Mouse (Mus musculus): Measurements from ENCODE around the gene P3h3. TPM values are rescaled to one million over a fixed set of nuclear protein-coding genes. Genes with fewer than 3 reads are reported as not detected.
"Not testable (repeated sequence)": the region's sequence is repeated elsewhere in the genome, so short reads cannot be mapped to it uniquely, and the experiment has no call there.

Gene P3h3
- polyA plus RNA-seq, 1 experiment from 2014 or later: 16.8 TPM

GRCm38 (mm10) chr6:124894113-124894512 is 36.6 kb upstream of the P3h3 start:
- not testable (repeated sequence) for H3K27ac ChIP-seq (ENCODE audit: low read length); ATAC-seq; H3K9me3 ChIP-seq (ENCODE audit: control insufficient read depth, low read length); H3K4me1 ChIP-seq (replicated peaks; ENCODE audit: control insufficient read depth, insufficient read depth, low read length); H3K9ac ChIP-seq (replicated peaks; ENCODE audit: low read depth, low read length); H3K4me2 ChIP-seq (ENCODE audit: low read length); H3K27me3 ChIP-seq (replicated peaks; ENCODE audit: control insufficient read depth, insufficient read depth, low read length); H3K36me3 ChIP-seq (ENCODE audit: control insufficient read depth, insufficient read depth); H3K4me3 ChIP-seq (replicated peaks; ENCODE audit: low read length)
- WGBS: 92% methylated on average over 2 of the region's 2 CpGs

DNA sequence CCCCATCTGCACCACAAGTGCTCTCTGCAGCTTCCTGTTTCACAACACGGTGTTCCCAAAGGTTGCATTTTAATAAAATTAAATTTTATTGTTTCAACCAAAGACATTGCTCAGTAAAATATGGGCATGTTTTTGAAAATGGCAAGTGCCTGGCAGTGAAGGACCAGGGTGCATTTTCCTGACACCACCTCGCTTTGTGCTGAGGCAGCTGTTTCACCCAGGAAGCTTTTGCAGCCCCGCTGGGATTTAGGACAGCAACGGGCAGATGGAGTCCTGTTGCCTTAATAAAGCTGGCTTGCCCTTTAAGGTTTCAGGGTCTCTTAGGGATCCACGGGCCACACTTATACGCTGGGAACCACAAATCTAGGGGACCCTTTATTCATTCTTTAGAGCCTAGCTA is 33.4 kb upstream of the P3h3 start:
- ATAC-seq: no peak
- no peak overlapping the region for H3K4me3 ChIP-seq (replicated peaks; ENCODE audit: low read length)
- H3K27me3 ChIP-seq (replicated peaks; ENCODE audit: control insufficient read depth, insufficient read depth, low read length): no peaks in the 10 kb centered on the region
- no peaks in the 10 kb centered on the region for H3K36me3 ChIP-seq (ENCODE audit: control insufficient read depth, insufficient read depth)
- no peak overlapping the region for H3K4me2 ChIP-seq (ENCODE audit: low read length)
- no peak overlapping the region for H3K9ac ChIP-seq (replicated peaks; ENCODE audit: low read depth, low read length)
- H3K27ac ChIP-seq (ENCODE audit: low read length): no peak overlapping the region
- H3K4me1 ChIP-seq (replicated peaks; ENCODE audit: control insufficient read depth, insufficient read depth, low read length): no peaks in the 10 kb centered on the region
- H3K9me3 ChIP-seq (ENCODE audit: control insufficient read depth, low read length): no peaks in the 10 kb centered on the region
- WGBS: 69% methylated on average over 6 of the region's 6 CpGs

DNA sequence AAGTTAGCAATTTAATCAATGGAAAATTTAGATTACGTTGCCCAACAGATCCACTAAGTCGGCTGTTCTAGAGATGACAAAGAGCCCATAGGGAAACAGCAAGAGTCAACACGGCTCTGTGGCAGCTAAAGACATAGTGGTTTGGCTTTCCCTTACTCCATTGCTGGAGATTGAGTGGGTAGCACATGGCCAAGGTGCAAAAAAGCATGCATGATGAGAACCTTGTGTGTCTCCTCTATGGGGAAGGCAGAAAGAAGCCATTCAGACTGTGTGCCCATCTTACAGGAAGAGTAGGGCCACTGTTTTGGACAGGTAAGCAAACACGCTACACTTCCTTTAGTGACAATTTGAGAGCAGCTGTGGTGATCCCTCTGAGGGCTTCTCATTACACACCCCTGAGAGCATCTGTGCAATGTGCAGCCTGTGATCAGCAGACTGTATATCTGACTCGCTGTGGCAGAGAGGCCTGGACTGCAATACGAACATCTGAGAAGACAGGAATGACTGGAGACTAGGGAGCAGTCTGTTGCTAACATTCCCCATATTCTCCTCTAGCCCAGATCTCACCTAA is 31.1 kb upstream of the P3h3 start:
- Histone ChIP-seq H3K27me3 (replicated peaks; ENCODE audit: control insufficient read depth, insufficient read depth, low read length) (no peaks in the 10 kb centered on the region), H3K36me3 (ENCODE audit: control insufficient read depth, insufficient read depth) (no peaks in the 10 kb centered on the region), H3K4me1 (replicated peaks; ENCODE audit: control insufficient read depth, insufficient read depth, low read length) (no peaks in the 10 kb centered on the region), H3K9me3 (ENCODE audit: control insufficient read depth, low read length) (no peaks in the 10 kb centered on the region), H3K4me3 (replicated peaks; ENCODE audit: low read length) (no peak overlapping the region), H3K9ac (replicated peaks; ENCODE audit: low read depth, low read length) (no peak overlapping the region), H3K27ac (ENCODE audit: low read length) (no peak overlapping the region), H3K4me2 (ENCODE audit: low read length) (no peak overlapping the region)
- no peak for ATAC-seq
- WGBS: 95% methylated on average over 6 of the region's 6 CpGs

DNA sequence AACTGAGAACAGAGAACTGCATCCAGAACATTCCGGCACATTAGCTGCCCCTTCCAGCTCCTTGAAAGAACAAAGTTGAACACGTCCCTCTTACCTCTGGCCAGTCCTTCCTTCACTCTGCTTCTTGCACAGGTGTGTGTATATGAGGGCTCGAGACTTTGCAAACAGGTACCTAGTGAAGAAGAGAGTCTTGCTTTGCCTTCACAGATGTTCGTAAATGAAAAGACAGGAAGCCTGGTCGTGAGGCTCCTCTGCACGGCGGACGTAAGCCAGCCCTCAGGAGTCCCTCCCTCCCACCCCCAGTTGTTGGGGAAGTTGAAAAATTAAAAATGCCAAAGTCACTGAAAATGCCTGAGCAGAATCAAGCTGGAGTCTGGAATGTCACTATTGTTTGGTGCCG is 30.4 kb upstream of the P3h3 start, which contains the start of gene Cd4:
TSS of gene Cd4 (minus strand) at position 236 of the 400 bp plus-strand sequence.
- Histone ChIP-seq H3K9ac (replicated peaks; ENCODE audit: low read depth, low read length) (no peak within 1 kb of the TSS), H3K4me3 (replicated peaks; ENCODE audit: low read length) (no peak within 1 kb of the TSS), H3K36me3 (ENCODE audit: control insufficient read depth, insufficient read depth) (no peaks in the 10 kb centered on the region), H3K4me2 (ENCODE audit: low read length) (no peak within 1 kb of the TSS), H3K27ac (ENCODE audit: low read length) (no peak within 1 kb of the TSS), H3K4me1 (replicated peaks; ENCODE audit: control insufficient read depth, insufficient read depth, low read length) (no peaks in the 10 kb centered on the region), H3K27me3 (replicated peaks; ENCODE audit: control insufficient read depth, insufficient read depth, low read length) (no peaks in the 10 kb centered on the region), H3K9me3 (ENCODE audit: control insufficient read depth, low read length) (no peaks in the 10 kb centered on the region)
- 88% methylated on average over 9 of the region's 9 CpGs for WGBS
- no peak for ATAC-seq

DNA sequence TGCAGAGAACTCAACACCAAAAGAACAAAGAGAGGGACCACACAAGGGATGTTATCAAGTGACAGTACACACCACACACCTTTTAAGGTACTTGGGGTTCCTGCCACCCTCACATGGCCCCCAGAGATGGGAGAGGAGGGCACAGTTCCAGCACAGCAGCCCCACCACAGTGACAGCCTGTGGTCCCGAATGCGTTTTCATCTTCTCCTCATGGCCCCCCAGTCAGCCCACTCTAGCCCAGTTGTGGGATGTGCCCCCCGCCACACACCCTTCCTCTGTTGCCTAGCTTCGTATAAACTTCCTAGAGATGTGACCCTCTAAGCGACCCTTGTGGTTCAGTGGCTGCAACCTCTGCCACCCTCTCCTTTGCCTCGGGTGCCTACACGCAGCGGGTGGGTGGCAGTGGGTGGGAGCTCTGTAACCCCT is 28.4 kb upstream of the P3h3 start:
- Histone ChIP-seq H3K27me3 (replicated peaks; ENCODE audit: control insufficient read depth, insufficient read depth, low read length) (no peaks in the 10 kb centered on the region), H3K4me3 (replicated peaks; ENCODE audit: low read length) (no peak overlapping the region), H3K4me1 (replicated peaks; ENCODE audit: control insufficient read depth, insufficient read depth, low read length) (no peaks in the 10 kb centered on the region), H3K27ac (ENCODE audit: low read length) (no peak overlapping the region), H3K9me3 (ENCODE audit: control insufficient read depth, low read length) (no peaks in the 10 kb centered on the region), H3K36me3 (ENCODE audit: control insufficient read depth, insufficient read depth) (no peaks in the 10 kb centered on the region), H3K9ac (replicated peaks; ENCODE audit: low read depth, low read length) (no peak overlapping the region), H3K4me2 (ENCODE audit: low read length) (no peak overlapping the region)
- 94% methylated on average over 8 of the region's 8 CpGs for WGBS
- ATAC-seq: no peak

- Histone ChIP-seq H3K4me2 (ENCODE audit: low read length) (no peak overlapping the region), H3K27ac (ENCODE audit: low read length) (no peak overlapping the region), H3K9ac (replicated peaks; ENCODE audit: low read depth, low read length) (no peak overlapping the region), H3K27me3 (replicated peaks; ENCODE audit: control insufficient read depth, insufficient read depth, low read length) (no peaks in the 10 kb centered on the region), H3K36me3 (ENCODE audit: control insufficient read depth, insufficient read depth) (no peaks in the 10 kb centered on the region), H3K4me3 (replicated peaks; ENCODE audit: low read length) (no peak overlapping the region), H3K9me3 (ENCODE audit: control insufficient read depth, low read length) (no peaks in the 10 kb centered on the region), H3K4me1 (replicated peaks; ENCODE audit: control insufficient read depth, insufficient read depth, low read length) (no peaks in the 10 kb centered on the region)
- WGBS: 74% methylated on average over 10 of the region's 10 CpGs
- ATAC-seq: no peak
Observed at GRCm38 (mm10) chr6:124884714-124885500, 27.4 kb upstream of the P3h3 start.

- H3K27me3 ChIP-seq (replicated peaks; ENCODE audit: control insufficient read depth, insufficient read depth, low read length): no peaks in the 10 kb centered on the region
- no peaks in the 10 kb centered on the region for H3K36me3 ChIP-seq (ENCODE audit: control insufficient read depth, insufficient read depth)
- no peak overlapping the region for H3K4me2 ChIP-seq (ENCODE audit: low read length)
- no peak overlapping the region for H3K9ac ChIP-seq (replicated peaks; ENCODE audit: low read depth, low read length)
- H3K4me1 ChIP-seq (replicated peaks; ENCODE audit: control insufficient read depth, insufficient read depth, low read length): no peaks in the 10 kb centered on the region
- no peaks in the 10 kb centered on the region for H3K9me3 ChIP-seq (ENCODE audit: control insufficient read depth, low read length)
- WGBS: 71% methylated on average over 10 of the region's 10 CpGs
- H3K27ac ChIP-seq (ENCODE audit: low read length): no peak overlapping the region
- ATAC-seq: no peak
- no peak overlapping the region for H3K4me3 ChIP-seq (replicated peaks; ENCODE audit: low read length)
Observed at GRCm38 (mm10) chr6:124883351-124883750, 25.8 kb upstream of the P3h3 start.

DNA sequence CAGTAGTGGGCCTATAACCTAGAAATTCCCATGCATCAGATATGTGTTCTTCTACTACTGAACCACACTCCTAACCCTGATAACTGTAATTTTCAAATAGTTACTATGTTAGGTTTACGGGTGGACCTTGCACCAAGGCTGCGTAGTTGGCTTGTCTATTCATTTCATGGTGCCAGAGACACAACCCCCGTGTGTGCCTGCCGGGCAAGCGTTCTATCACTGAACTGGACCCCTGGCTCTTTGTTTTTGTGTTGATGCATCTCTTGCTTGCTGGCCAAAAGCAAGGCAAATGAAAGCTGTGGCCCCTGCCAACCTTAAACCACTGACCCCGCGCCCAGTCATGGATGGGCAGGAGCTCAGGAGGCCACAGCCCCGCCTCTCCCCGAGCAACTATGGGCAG is 24.3 kb upstream of the P3h3 start:
- Histone ChIP-seq H3K4me1 (replicated peaks; ENCODE audit: control insufficient read depth, insufficient read depth, low read length) (no peaks in the 10 kb centered on the region), H3K9ac (replicated peaks; ENCODE audit: low read depth, low read length) (no peak overlapping the region), H3K36me3 (ENCODE audit: control insufficient read depth, insufficient read depth) (no peaks in the 10 kb centered on the region), H3K9me3 (ENCODE audit: control insufficient read depth, low read length) (no peaks in the 10 kb centered on the region), H3K27ac (ENCODE audit: low read length) (no peak overlapping the region), H3K4me2 (ENCODE audit: low read length) (no peak overlapping the region), H3K27me3 (replicated peaks; ENCODE audit: control insufficient read depth, insufficient read depth, low read length) (no peaks in the 10 kb centered on the region), H3K4me3 (replicated peaks; ENCODE audit: low read length) (no peak overlapping the region)
- no peak for ATAC-seq
- 92% methylated on average over 9 of the region's 9 CpGs for WGBS

DNA sequence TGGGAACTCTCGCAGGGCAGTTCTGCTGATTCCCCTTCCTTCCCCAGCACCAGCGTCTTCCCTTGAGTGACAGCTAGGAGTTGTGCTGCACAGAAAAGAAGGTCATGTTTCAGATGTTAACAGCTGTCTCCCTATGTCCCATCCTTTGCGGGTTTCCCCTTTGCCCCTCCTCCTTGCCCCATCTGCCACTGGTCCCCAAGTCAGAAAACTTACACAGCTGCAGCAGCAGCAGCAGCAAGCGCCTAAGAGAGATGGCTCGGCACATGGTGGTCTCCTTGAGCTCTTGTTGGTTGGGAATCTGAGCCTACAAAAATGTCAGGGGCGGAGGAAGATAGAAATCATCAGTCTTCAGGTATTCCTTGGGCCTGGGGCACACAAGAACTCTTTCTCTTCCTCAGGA is 21.8 kb upstream of the P3h3 start:
- Histone ChIP-seq H3K4me3 (replicated peaks; ENCODE audit: low read length) (no peak overlapping the region), H3K27ac (ENCODE audit: low read length) (no peak overlapping the region), H3K4me2 (ENCODE audit: low read length) (no peak overlapping the region), H3K9ac (replicated peaks; ENCODE audit: low read depth, low read length) (no peak overlapping the region), H3K9me3 (ENCODE audit: control insufficient read depth, low read length) (no peaks in the 10 kb centered on the region), H3K36me3 (ENCODE audit: control insufficient read depth, insufficient read depth) (no peaks in the 10 kb centered on the region), H3K27me3 (replicated peaks; ENCODE audit: control insufficient read depth, insufficient read depth, low read length) (no peaks in the 10 kb centered on the region), H3K4me1 (replicated peaks; ENCODE audit: control insufficient read depth, insufficient read depth, low read length) (no peaks in the 10 kb centered on the region)
- 63% methylated on average over 6 of the region's 6 CpGs for WGBS
- no peak for ATAC-seq
